Mouse (Mus musculus) spleen, adult 2 months (tissue): Measurements from ENCODE around the gene Adcyap1. TPM values are rescaled to one million over a fixed set of nuclear protein-coding genes. Genes with fewer than 3 reads are reported as not detected.

Experiments
- DNase-seq, 2 experiments: peaks; one replicate each; pipeline versions ENCODE4 v3.0.0 to v3.0.0-alpha.2; 2012 to 2021; ENCODE audit warnings: low spot score in 2 of 2, low read depth in 1 of 2
- H3K27ac ChIP-seq: fragments of 200-500 bp; 2 replicates; pipeline ENCODE4 v1.5.1; 2012; ENCODE audit warnings: low read length, inconsistent platforms; ENCODE audit not compliant: insufficient read depth
- H3K27me3 ChIP-seq: fragments of 200-500 bp; 2 replicates; pipeline ENCODE4 v1.6.1; 2012; ENCODE audit warnings: mild to moderate bottlenecking, moderate library complexity, low read length, inconsistent platforms; ENCODE audit not compliant: control insufficient read depth, insufficient read depth
- H3K36me3 ChIP-seq: fragments of 200-500 bp; 2 replicates; pipeline ENCODE4 v1.6.1; 2012; ENCODE audit warnings: mild to moderate bottlenecking, low read length, inconsistent platforms; ENCODE audit not compliant: control insufficient read depth, insufficient read depth
- H3K4me1 ChIP-seq: fragments of 200-500 bp; 2 replicates; pipeline ENCODE4 v1.6.1; 2011; ENCODE audit warnings: inconsistent platforms; ENCODE audit not compliant: control insufficient read depth, insufficient read depth, insufficient read length
- H3K4me3 ChIP-seq: fragments of 200-500 bp; 2 replicates; pipeline ENCODE4 v1.5.1; 2011; ENCODE audit warnings: mild to moderate bottlenecking, inconsistent platforms; ENCODE audit not compliant: insufficient read depth, insufficient read length; ENCODE audit errors: extremely low read depth
- CTCF ChIP-seq: fragments of 200-500 bp; IDR thresholded peaks from 2 replicates; pipeline ENCODE4 v1.5.1; 2011; ENCODE audit warnings: mild to moderate bottlenecking, inconsistent platforms; ENCODE audit not compliant: insufficient read depth, insufficient read length, insufficient replicate concordance; ENCODE audit errors: extremely low read depth
- POLR2A ChIP-seq: fragments of 200-500 bp; IDR thresholded peaks from 2 replicates; pipeline ENCODE4 v1.6.1; 2011; ENCODE audit warnings: low read depth, low read length, inconsistent platforms
- WGBS: fragments of 180-500 bp; shearing (Covaris S2); methylation state at CpG from one replicate; pipeline ENCODE4 v1.1.7; 2018; 5-methylcytosine and 5-hydroxymethylcytosine counted together
- polyA plus RNA-seq: library from polyadenylated mRNA; depleted of rRNA; stranded (reverse); fragments of >200 nt; gene quantifications from 2 replicates; pipeline ENCODE4 v1.2.3, GENCODE M21; 2012; rRNA removed

Adcyap1 gene
- polyA plus RNA-seq, result not detected in 2 replicates

GRCm38 (mm10) chr17:93198717-93199116 is at the start of gene Adcyap1:
Gene Adcyap1 (plus strand): TSS chr17:93199017.
- H3K27me3 ChIP-seq, result peaks cover 5% of the 10 kb centered on the region
- no peaks in the 10 kb centered on the region for H3K4me1 ChIP-seq
- TF ChIP-seq POLR2A (no peak), CTCF (no peak)
- no peak within 1 kb of the TSS for H3K4me3 ChIP-seq
- 23% methylated on average over 10 of the region's 10 CpGs for WGBS
- no peak for DNase-seq
- no peak within 1 kb of the TSS for H3K27ac ChIP-seq
- H3K36me3 ChIP-seq, result no peaks in the 10 kb centered on the region

DNA sequence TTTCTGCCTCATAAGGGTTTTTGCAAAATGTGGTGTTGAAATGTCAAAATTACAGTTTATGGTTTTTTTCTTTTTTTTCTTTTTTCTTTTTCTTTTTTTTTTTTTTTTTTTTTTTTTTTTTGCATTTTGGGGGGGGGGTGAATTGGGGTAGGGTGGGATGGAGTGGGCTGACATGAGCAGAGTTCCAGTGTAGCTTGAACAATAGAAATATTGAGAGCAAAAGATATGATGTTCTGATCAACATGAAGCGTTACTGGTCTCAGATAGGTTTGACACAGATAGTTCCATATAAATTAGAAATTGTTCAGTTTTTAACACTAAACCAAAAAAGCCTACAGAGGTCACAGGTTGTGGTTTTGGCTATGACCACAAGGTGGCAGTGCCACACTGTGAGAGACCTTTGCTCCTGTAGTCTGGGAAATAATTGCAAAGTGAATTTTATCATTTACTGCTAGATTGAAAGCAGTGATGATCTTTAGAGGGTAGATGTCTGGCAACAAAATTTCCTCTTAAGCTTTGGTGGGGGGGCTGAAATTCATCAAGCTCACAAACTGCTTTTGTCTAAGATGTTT is 40.5 kb upstream of the Adcyap1 start:
- WGBS, result 33% methylated on average over 1 of the region's 1 CpGs
- H3K36me3 ChIP-seq, result no peaks in the 10 kb centered on the region
- H3K4me1 ChIP-seq, result no peaks in the 10 kb centered on the region
- H3K4me3 ChIP-seq, result no peak overlapping the region
- no peak overlapping the region for H3K27ac ChIP-seq
- DNase-seq, result no peak
- TF ChIP-seq POLR2A (no peak), CTCF (no peak)
- H3K27me3 ChIP-seq, result no peaks in the 10 kb centered on the region

DNA sequence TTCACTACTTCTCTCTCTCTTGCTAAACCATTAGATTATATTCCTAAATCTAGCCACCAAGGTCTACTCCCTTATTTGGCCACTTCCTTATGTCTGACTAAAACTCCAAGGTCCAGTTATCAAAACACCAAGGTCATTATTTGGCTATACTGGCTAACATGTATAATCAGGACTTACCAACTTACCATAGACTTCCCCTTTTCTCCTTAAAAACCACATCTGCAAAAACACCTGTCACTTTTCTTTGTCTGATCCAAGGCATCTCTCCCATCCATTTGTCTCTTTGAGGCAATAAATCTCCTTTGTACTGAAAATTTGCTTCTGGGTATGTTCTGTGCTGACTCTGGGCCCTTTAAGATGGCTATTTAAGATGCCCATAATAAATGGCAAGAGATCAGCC is 29.2 kb upstream of the Adcyap1 start:
- H3K4me1 ChIP-seq, result no peaks in the 10 kb centered on the region
- H3K36me3 ChIP-seq, result no peaks in the 10 kb centered on the region
- no peak overlapping the region for H3K27ac ChIP-seq
- TF ChIP-seq CTCF, result no peak
- TF ChIP-seq POLR2A, result no peak
- H3K4me3 ChIP-seq, result no peak overlapping the region
- H3K27me3 ChIP-seq, result no peaks in the 10 kb centered on the region
- no peak for DNase-seq

DNA sequence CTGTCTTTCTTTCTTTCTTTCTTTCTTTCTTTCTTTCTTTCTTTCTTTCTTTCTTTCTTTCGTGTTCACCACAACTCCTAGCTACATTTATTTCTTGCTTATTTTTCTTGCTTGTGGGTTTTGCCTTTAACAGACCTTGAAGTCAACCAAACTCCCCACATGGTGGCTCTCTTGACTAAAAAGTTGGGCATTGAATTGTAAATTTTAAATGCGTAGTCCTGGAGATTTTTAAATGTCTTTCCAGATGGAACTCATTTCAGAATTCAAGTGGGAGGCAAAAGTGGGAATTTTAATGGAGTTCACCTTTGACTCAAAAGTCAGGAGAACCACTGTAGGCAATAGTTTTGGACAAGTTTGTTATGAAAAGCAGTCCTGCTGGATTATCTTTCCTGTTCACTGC is 2.0 kb upstream of the Adcyap1 start:
- Histone ChIP-seq H3K4me1 (no peaks in the 10 kb centered on the region), H3K36me3 (no peaks in the 10 kb centered on the region), H3K27me3 (no peaks in the 10 kb centered on the region), H3K27ac (no peak overlapping the region), H3K4me3 (no peak overlapping the region)
- TF ChIP-seq POLR2A (no peak), CTCF (no peak)
- 47% methylated on average over 2 of the region's 2 CpGs for WGBS
- DNase-seq, result no peak

DNA sequence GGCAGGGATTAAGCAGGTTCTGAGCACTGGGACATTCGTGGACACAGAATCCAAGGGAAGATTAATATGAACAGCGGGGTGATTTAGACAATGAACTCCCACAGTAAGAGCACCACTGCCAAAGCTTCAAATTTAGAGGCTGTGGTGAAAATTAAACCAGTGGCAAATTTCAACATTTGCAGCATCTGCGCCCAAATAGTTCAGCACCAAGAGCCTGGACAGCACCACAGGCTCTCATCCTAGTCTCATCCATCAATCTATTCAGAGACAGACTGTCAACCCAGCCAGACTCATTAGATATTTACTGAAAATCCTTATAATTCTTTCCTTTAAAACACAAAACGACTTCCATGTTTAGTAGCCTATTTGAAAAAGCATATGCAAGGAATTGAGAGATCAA is 604 bp upstream of the Adcyap1 start:
- WGBS, result 20% methylated on average over 4 of the region's 4 CpGs
- H3K36me3 ChIP-seq, result no peaks in the 10 kb centered on the region

GRCm38 (mm10) chr17:93199218-93199617 is 401 bp downstream of the Adcyap1 start:
- no peaks in the 10 kb centered on the region for H3K36me3 ChIP-seq
- H3K4me1 ChIP-seq, result no peaks in the 10 kb centered on the region
- TF ChIP-seq POLR2A (no peak), CTCF (no peak)
- 8% methylated on average over 15 of the region's 15 CpGs for WGBS
- no peak overlapping the region for H3K4me3 ChIP-seq
- no peak overlapping the region for H3K27ac ChIP-seq
- DNase-seq, result no peak
- H3K27me3 ChIP-seq, result peaks cover 5% of the 10 kb centered on the region

More for the DNA sequence above, 604 bp upstream of the Adcyap1 start:
- Histone ChIP-seq H3K4me1 (no peaks in the 10 kb centered on the region), H3K27ac (no peak overlapping the region), H3K4me3 (no peak overlapping the region), H3K27me3 (peaks cover 2% of the 10 kb centered on the region; the same call in 1 of the 2 replicates)
- no peak for DNase-seq
- TF ChIP-seq POLR2A, result no peak
- TF ChIP-seq CTCF, result no peak

DNA sequence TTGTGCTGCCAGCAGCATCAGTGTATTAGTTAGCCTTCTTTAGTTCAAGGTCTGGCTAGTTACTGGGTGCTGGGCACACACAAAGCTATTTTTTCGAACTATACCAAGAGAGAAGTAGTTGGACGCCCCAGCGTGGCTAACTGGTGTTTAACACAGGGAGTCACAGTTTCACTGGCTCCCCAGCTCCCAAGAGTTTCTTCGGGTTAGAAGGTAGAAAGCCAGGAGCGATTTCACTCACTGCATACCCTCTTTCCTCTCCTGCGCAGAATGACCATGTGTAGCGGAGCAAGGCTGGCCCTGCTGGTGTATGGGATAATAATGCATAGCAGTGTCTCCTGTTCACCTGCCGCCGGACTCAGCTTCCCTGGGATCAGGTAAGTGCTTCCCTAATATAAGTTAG is 930 bp downstream of the Adcyap1 start:
- no peaks in the 10 kb centered on the region for H3K36me3 ChIP-seq
- WGBS, result 13% methylated on average over 9 of the region's 9 CpGs
- TF ChIP-seq CTCF (no peak), POLR2A (no peak)
- no peak overlapping the region for H3K4me3 ChIP-seq
- no peaks in the 10 kb centered on the region for H3K4me1 ChIP-seq
- H3K27me3 ChIP-seq, result peaks cover 5% of the 10 kb centered on the region
- no peak for DNase-seq
- H3K27ac ChIP-seq, result no peak overlapping the region
